Mouse (Mus musculus): ENCODE measurements around the gene Zfp513. TPM values are rescaled to one million over a fixed set of nuclear protein-coding genes. Genes with fewer than 3 reads are reported as not detected.
A peak's percentile ranks its signal among the peaks of the same experiment; 100 is the strongest.
"Not testable (repeated sequence)": the region's sequence is repeated elsewhere in the genome, so short reads cannot be mapped to it uniquely, and the experiment has no call there.

The Zfp513 gene
- polyA plus RNA-seq, 1 experiment from 2014 or later = 8.9 TPM

DNA sequence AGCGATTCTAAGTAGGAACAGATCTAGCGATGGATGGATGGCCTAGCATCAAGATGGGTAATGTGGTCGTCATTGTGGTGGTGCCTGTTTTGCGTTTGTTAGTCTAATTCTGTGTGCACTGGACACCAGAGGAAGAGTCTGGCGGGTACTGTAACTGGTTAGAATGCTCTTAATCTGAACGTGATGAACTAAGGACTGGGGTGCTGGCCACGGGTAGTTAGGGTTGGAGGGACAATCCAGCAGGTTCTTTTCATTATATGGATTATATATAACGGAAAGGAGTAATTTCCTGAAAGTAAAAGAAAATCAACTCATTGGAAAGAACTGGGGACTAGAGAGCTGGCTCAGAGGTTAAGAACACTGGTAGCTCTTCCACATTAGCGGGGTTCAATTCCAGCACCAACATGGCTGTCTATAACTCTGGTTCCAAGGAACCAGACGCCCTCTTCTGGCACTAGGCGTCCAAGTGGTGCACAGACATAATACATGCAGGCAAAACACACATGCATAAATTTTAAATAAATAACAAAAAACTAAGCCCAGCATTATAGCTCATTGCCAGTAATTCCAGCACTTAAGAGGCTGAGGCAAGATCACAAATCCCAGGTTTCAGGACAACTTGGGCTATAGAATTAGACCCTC lies 19.3 kb upstream of the Zfp513 start:
- ATAC-seq (ENCODE audit: low FRiP score, low TSS enrichment) (no peak), DNase-seq (peak; percentile 82)
- Histone ChIP-seq H3K4me3 (replicated peaks; ENCODE audit: low read depth, low read length) (peak overlapping the region; percentile 63), H3K27me3 (ENCODE audit: control insufficient read depth, insufficient read depth, low read length) (no peaks in the 10 kb centered on the region), H3K9ac (replicated peaks; ENCODE audit: low read length) (peak overlapping the region; percentile 77), H3K9me3 (ENCODE audit: control insufficient read depth, low read length) (no peaks in the 10 kb centered on the region), H3K4me2 (ENCODE audit: low read length) (peak overlapping the region; percentile 61), H3K27ac (replicated peaks; ENCODE audit: low read depth, low read length) (peak overlapping the region; percentile 93), H3K4me1 (ENCODE audit: control insufficient read depth, insufficient read depth, low read length) (no peaks in the 10 kb centered on the region; the same call in 1 of the 2 replicates), H3K36me3 (ENCODE audit: control insufficient read depth, insufficient read depth, low read length) (no peaks in the 10 kb centered on the region)
- 13% methylated on average over 11 of the region's 11 CpGs for WGBS

DNA sequence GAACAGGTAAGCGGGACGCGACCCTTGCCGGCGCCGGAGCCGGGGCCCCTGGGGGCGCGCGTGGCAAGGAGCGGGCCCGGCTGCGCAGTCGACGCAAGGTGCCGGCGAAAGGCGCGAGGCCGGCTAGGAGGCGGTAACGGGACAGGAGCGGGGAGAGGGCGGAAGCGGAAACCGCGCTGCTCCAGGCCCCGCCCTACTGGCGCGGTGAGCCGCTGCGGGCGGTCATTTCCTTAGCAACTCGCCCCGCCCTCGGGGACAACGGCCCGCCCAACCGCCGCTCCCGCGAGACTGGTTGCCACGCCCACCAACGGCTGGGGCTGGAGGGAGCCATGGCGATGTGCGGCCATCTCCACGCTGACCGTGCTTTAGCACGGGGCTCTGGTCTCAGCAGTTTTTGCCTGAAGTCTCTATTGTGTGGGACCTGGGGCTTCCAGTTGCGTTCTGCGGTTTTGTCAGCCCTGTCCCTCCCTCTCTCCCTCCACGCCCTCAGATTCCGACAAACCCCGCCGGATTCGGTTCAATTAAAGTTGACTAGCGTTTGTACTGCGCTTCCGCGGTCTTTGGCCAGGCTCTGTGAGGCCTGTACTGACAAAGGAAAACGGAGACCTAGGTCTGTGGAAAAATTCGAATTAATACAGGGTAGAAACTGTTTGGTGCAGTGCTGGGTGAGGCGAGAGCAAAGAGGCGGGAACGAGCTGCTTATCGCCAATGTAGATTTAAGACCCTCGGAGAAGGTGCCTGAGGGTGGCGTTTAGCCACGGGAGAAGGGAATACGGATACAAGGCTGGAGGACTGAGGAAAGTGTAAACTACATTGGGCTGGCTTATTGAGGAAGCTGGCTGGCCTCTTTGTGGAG lies 18.6 kb upstream of the Zfp513 start, which contains the start of gene Ppm1g:
Gene Ppm1g, minus strand, starts transcription at position 240 of the 856 bp plus-strand sequence.
- H3K9me3 ChIP-seq (ENCODE audit: control insufficient read depth, low read length) = no peaks in the 10 kb centered on the region
- H3K27me3 ChIP-seq (ENCODE audit: control insufficient read depth, insufficient read depth, low read length) = no peaks in the 10 kb centered on the region
- peak within 1 kb of the TSS; percentile 93 for H3K27ac ChIP-seq (replicated peaks; ENCODE audit: low read depth, low read length)
- H3K36me3 ChIP-seq (ENCODE audit: control insufficient read depth, insufficient read depth, low read length) = no peaks in the 10 kb centered on the region
- peak within 1 kb of the TSS; percentile 77 for H3K9ac ChIP-seq (replicated peaks; ENCODE audit: low read length)
- peak within 1 kb of the TSS; percentile 63 for H3K4me3 ChIP-seq (replicated peaks; ENCODE audit: low read depth, low read length)
- DNase-seq = peak; percentile 99
- H3K4me1 ChIP-seq (ENCODE audit: control insufficient read depth, insufficient read depth, low read length) = no peaks in the 10 kb centered on the region; the same call in 1 of the 2 replicates
- peak within 1 kb of the TSS; percentile 61 for H3K4me2 ChIP-seq (ENCODE audit: low read length)
- ATAC-seq (ENCODE audit: low FRiP score, low TSS enrichment) = peak; percentile 95
- under 1% methylated on average over 69 of the region's 70 CpGs for WGBS

DNA sequence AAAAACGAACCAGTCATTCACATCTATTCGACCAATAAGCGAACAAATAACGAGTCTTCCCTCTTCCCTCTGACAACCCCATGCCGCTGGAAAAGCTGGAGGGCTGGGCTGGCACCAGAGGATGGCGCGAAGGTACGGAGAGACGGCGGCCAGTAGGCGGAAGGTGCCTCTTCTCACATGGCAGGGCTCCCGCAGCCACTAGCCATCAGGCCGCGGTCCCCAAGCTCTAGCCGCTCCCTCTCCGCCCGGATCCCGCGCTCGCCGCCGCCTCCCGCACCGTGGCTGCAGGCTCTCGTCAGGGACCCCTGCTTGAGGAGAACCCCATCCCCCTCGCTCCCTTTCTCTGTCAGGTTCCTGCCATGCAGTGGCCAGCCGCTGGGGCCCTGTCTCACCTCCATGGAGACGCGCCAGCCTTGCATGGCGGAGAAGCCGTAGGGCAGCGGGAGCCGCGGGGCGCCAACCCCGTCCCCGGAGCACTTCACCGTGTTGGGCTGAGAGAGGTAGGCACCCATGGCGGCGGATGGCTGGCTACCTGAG lies 17.9 kb upstream of the Zfp513 start:
- H3K9ac ChIP-seq (replicated peaks; ENCODE audit: low read length) = peak overlapping the region; percentile 77
- H3K4me2 ChIP-seq (ENCODE audit: low read length) = peak overlapping the region; percentile 61
- H3K27me3 ChIP-seq (ENCODE audit: control insufficient read depth, insufficient read depth, low read length) = no peaks in the 10 kb centered on the region
- DNase-seq (peak; percentile 68), ATAC-seq (ENCODE audit: low FRiP score, low TSS enrichment) (peak; percentile 66)
- peak overlapping the region; percentile 93 for H3K27ac ChIP-seq (replicated peaks; ENCODE audit: low read depth, low read length)
- H3K4me1 ChIP-seq (ENCODE audit: control insufficient read depth, insufficient read depth, low read length) = no peaks in the 10 kb centered on the region; the same call in 1 of the 2 replicates
- H3K9me3 ChIP-seq (ENCODE audit: control insufficient read depth, low read length) = no peaks in the 10 kb centered on the region
- no peaks in the 10 kb centered on the region for H3K36me3 ChIP-seq (ENCODE audit: control insufficient read depth, insufficient read depth, low read length)
- H3K4me3 ChIP-seq (replicated peaks; ENCODE audit: low read depth, low read length) = peak overlapping the region; percentile 63
- WGBS = under 1% methylated on average over 40 of the region's 40 CpGs

DNA sequence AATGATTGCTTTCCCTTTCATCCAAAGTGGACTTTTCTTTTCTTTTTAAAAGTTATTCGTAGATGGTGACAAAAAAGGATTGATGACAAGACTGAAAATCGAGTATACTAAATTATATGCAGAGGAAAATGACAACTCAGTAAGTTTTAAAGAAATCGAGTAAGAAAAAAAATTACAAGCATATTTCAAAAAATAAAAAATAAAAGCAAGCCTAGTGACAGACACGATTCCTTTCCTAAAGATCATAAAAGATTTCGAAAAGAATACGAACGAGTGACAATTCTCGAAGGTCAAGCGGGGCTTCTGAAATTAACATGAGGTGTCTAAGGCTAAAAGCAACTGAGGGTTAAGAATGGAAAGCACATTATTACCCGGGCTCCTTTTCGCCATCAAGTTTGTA lies 17.4 kb upstream of the Zfp513 start:
- DNase-seq (no peak), ATAC-seq (ENCODE audit: low FRiP score, low TSS enrichment) (no peak)
- Histone ChIP-seq H3K36me3 (ENCODE audit: control insufficient read depth, insufficient read depth, low read length) (no peaks in the 10 kb centered on the region), H3K27ac (replicated peaks; ENCODE audit: low read depth, low read length) (peak overlapping the region; percentile 93), H3K9me3 (ENCODE audit: control insufficient read depth, low read length) (no peaks in the 10 kb centered on the region), H3K4me3 (replicated peaks; ENCODE audit: low read depth, low read length) (peak overlapping the region; percentile 63), H3K4me2 (ENCODE audit: low read length) (peak overlapping the region; percentile 61), H3K4me1 (ENCODE audit: control insufficient read depth, insufficient read depth, low read length) (no peaks in the 10 kb centered on the region; the same call in 1 of the 2 replicates), H3K9ac (replicated peaks; ENCODE audit: low read length) (peak overlapping the region; percentile 77), H3K27me3 (ENCODE audit: control insufficient read depth, insufficient read depth, low read length) (no peaks in the 10 kb centered on the region)
- WGBS = 3% methylated on average over 11 of the region's 11 CpGs

DNA sequence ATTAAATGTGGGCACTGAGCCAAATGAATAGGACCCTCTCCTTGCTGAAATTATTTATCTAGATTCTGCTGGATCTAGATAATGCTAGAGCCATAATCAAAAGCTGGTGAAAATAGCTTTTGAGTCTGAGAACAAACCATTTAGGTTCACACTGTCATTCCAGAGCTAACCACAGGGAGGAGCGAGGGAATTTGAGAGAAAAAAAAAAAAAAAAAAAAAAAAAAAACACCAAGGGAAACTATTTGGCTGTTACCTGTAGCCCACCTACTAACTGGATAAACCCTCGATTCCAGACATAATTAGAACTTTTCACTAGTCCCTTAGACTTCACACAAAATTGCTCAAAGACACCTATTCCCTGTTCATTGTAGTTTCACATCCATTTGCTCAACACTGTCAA lies 17.0 kb upstream of the Zfp513 start:
- Histone ChIP-seq H3K27ac (replicated peaks; ENCODE audit: low read depth, low read length) (no peak overlapping the region), H3K4me3 (replicated peaks; ENCODE audit: low read depth, low read length) (peak overlapping the region; percentile 63), H3K9ac (replicated peaks; ENCODE audit: low read length) (no peak overlapping the region), H3K9me3 (ENCODE audit: control insufficient read depth, low read length) (no peaks in the 10 kb centered on the region), H3K4me1 (ENCODE audit: control insufficient read depth, insufficient read depth, low read length) (no peaks in the 10 kb centered on the region; the same call in 1 of the 2 replicates), H3K27me3 (ENCODE audit: control insufficient read depth, insufficient read depth, low read length) (no peaks in the 10 kb centered on the region), H3K4me2 (ENCODE audit: low read length) (peak overlapping the region; percentile 61), H3K36me3 (ENCODE audit: control insufficient read depth, insufficient read depth, low read length) (no peaks in the 10 kb centered on the region)
- 4% methylated on average over 2 of the region's 2 CpGs for WGBS
- ATAC-seq (ENCODE audit: low FRiP score, low TSS enrichment) (no peak), DNase-seq (peak; percentile 71)

DNA sequence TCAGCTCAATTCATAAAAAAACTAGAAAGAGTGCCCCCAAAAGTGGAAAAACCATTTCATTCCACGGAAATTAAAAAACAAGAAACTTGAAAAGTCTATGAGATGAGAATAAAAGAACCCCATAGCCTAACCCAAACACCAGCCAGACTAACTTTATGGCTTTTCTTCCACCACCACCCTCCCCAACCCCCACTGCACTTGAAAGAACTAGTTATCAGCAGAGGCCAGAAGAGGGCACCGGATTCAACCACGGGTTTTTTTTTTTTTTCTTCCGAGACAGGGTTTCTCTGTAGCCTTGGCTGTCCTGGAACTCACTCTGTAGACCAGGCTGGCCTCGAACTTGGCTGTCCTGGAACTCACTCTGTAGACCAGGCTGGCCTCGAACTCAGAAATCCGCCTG lies 16.2 kb upstream of the Zfp513 start:
- DNase-seq (no peak), ATAC-seq (ENCODE audit: low FRiP score, low TSS enrichment) (no peak)
- H3K4me2 ChIP-seq (ENCODE audit: low read length) = peak overlapping the region; percentile 61; the same call in 1 of the 2 replicates
- no peaks in the 10 kb centered on the region for H3K27me3 ChIP-seq (ENCODE audit: control insufficient read depth, insufficient read depth, low read length)
- no peaks in the 10 kb centered on the region for H3K9me3 ChIP-seq (ENCODE audit: control insufficient read depth, low read length)
- H3K4me1 ChIP-seq (ENCODE audit: control insufficient read depth, insufficient read depth, low read length) = no peaks in the 10 kb centered on the region; the same call in 1 of the 2 replicates
- 74% methylated on average over 7 of the region's 7 CpGs for WGBS
- H3K36me3 ChIP-seq (ENCODE audit: control insufficient read depth, insufficient read depth, low read length) = no peaks in the 10 kb centered on the region
- no peak overlapping the region for H3K4me3 ChIP-seq (replicated peaks; ENCODE audit: low read depth, low read length)
- no peak overlapping the region for H3K27ac ChIP-seq (replicated peaks; ENCODE audit: low read depth, low read length)
- H3K9ac ChIP-seq (replicated peaks; ENCODE audit: low read length) = no peak overlapping the region

DNA sequence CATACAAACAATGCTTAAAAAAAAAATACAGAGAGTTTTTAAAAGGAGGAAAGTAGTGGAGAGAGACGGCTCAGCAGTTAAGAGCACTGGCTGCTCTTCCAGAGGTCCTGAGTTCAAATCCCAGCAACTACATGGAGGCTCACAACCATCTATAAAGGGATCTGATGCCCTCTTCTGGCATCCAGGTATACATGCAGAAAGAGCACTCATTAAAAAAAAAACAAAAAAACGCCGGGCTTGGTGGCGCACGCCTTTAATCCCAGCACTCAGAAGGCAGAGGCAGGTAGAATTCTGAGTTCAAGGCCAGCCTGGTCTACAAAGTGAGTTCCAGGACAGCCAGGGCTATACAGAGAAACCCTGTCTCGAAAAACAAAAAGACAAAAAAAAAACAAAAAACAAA lies 14.5 kb upstream of the Zfp513 start:
- not testable (repeated sequence) for H3K27ac ChIP-seq (replicated peaks; ENCODE audit: low read depth, low read length); H3K4me1 ChIP-seq (ENCODE audit: control insufficient read depth, insufficient read depth, low read length); DNase-seq; H3K27me3 ChIP-seq (ENCODE audit: control insufficient read depth, insufficient read depth, low read length); H3K9ac ChIP-seq (replicated peaks; ENCODE audit: low read length); H3K4me3 ChIP-seq (replicated peaks; ENCODE audit: low read depth, low read length); H3K4me2 ChIP-seq (ENCODE audit: low read length); H3K9me3 ChIP-seq (ENCODE audit: control insufficient read depth, low read length); ATAC-seq (ENCODE audit: low FRiP score, low TSS enrichment); H3K36me3 ChIP-seq (ENCODE audit: control insufficient read depth, insufficient read depth, low read length)
- 88% methylated on average over 6 of the region's 6 CpGs for WGBS

DNA sequence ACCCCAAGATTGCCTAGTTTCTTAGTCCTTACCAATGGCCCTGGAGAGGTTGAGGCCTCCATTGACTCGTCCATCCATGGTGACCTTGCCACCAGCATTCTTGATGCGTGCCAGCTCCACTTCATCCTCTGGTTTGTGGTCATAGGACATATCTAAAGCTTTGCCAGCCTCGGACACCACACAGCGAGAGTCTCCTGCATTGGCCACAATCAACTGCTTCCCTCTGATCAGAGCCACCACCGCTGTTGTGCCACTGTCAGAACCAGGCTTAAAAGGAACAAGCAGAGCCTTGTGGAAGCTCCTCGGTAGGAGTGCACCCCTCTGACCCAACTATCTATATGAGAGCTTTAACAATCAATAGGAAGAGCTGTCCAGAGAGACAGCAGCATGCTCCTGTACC lies 2.3 kb upstream of the Zfp513 start:
- Histone ChIP-seq H3K9ac (replicated peaks; ENCODE audit: low read length) (no peak overlapping the region), H3K4me3 (replicated peaks; ENCODE audit: low read depth, low read length) (no peak overlapping the region), H3K9me3 (ENCODE audit: control insufficient read depth, low read length) (peaks cover 5% of the 10 kb centered on the region), H3K4me2 (ENCODE audit: low read length) (no peak overlapping the region), H3K36me3 (ENCODE audit: control insufficient read depth, insufficient read depth, low read length) (peaks cover 66% of the 10 kb centered on the region), H3K27ac (replicated peaks; ENCODE audit: low read depth, low read length) (no peak overlapping the region), H3K4me1 (ENCODE audit: control insufficient read depth, insufficient read depth, low read length) (peaks cover 10% of the 10 kb centered on the region; the same call in 1 of the 2 replicates), H3K27me3 (ENCODE audit: control insufficient read depth, insufficient read depth, low read length) (no peaks in the 10 kb centered on the region)
- 92% methylated on average over 6 of the region's 6 CpGs for WGBS
- ATAC-seq (ENCODE audit: low FRiP score, low TSS enrichment) = no peak
- no peak for DNase-seq

Measured in midbrain, embryonic 14.5 days (tissue).